ENCODE assay signal across 13 mouse cellular contexts in genomic region chr16:87716269-87716668, GRCm38 (mm10). TPM values are rescaled to one million over a fixed set of nuclear protein-coding genes. Genes with fewer than 3 reads are reported as not detected.
A peak's percentile ranks its signal among the peaks of the same experiment; 100 is the strongest.
DNase-seq lines count a peak whose midpoint lies in the region; ATAC-seq and TF ChIP-seq lines count a peak whose summit lies in the region.
"Had no signal": no experiment of that assay in that cellular context is flagged by ENCODE, and none has a peak within 500 bp of the region (broad histone marks: within the 10 kb centered on the region; RNA-seq: fewer than 3 reads in every experiment).

No protein-coding gene starts in this region.

- H3K27me3 ChIP-seq in heart, embryonic 10.5 days (ENCODE audit: insufficient read depth, poor library complexity, severe bottlenecking): no peaks in the 10 kb centered on the region
- no peaks in the 10 kb centered on the region for H3K27me3 ChIP-seq in stomach, embryonic 15.5 days (replicated peaks)
- no peaks in the 10 kb centered on the region for H3K27me3 ChIP-seq in stomach, postnatal 0 days (ENCODE audit: control insufficient read depth, insufficient read depth, low read length)
- no peaks in the 10 kb centered on the region for H3K27me3 ChIP-seq in lung, embryonic 16.5 days (ENCODE audit: control insufficient read depth, insufficient read depth, low read depth, low read length)
- no peaks in the 10 kb centered on the region for H3K27me3 ChIP-seq in thymus, adult 2 months (ENCODE audit: control insufficient read depth, insufficient read depth, low read length)
- H3K27me3 ChIP-seq: CH12.LX had no signal

- intact Hi-C loops in heart, postnatal 25 days (cut with DNase I): no loop called here

- no peak for TF ChIP-seq EP300 in stomach, postnatal 0 days (optimal IDR thresholded peaks at IDR 0.05)

- peaks cover 60% of the 10 kb centered on the region for H3K4me1 ChIP-seq in heart, embryonic 10.5 days
- 0 out of 2 replicates have a peak, but pooled peaks cover 4% of the 10 kb centered on the region for H3K4me1 ChIP-seq in stomach, embryonic 15.5 days
- peaks cover 5% of the 10 kb centered on the region; the same call in 1 of the 2 replicates for H3K4me1 ChIP-seq in stomach, postnatal 0 days (replicated peaks; ENCODE audit: control insufficient read depth, insufficient read depth)
- H3K4me1 ChIP-seq in lung, embryonic 16.5 days (replicated peaks; ENCODE audit: control insufficient read depth, insufficient read depth, low read length): peaks cover 17% of the 10 kb centered on the region; the same call in 1 of the 2 replicates
- H3K4me1 ChIP-seq in thymus, adult 2 months (replicated peaks; ENCODE audit: control insufficient read depth, insufficient read depth, low read length): peaks cover 43% of the 10 kb centered on the region

- no peaks in the 10 kb centered on the region for H3K9me3 ChIP-seq in heart, embryonic 10.5 days
- H3K9me3 ChIP-seq in stomach, embryonic 15.5 days: no peaks in the 10 kb centered on the region
- no peaks in the 10 kb centered on the region for H3K9me3 ChIP-seq in stomach, postnatal 0 days (ENCODE audit: control insufficient read depth, low read length)
- no peaks in the 10 kb centered on the region for H3K9me3 ChIP-seq in lung, embryonic 16.5 days (ENCODE audit: control insufficient read depth, low read length)

- H3K4me2 ChIP-seq in stomach, embryonic 15.5 days: no peak overlapping the region
- no peak overlapping the region for H3K4me2 ChIP-seq in stomach, postnatal 0 days (replicated peaks; ENCODE audit: low read depth)
- H3K4me2 ChIP-seq in lung, embryonic 16.5 days (ENCODE audit: low read depth, low read length): no peak overlapping the region
- H3K4me2 ChIP-seq: liver, embryonic 11.5 days had no signal

- no peak for ATAC-seq in stomach, embryonic 15.5 days (ENCODE audit: insufficient read depth, low FRiP score, low read depth)
- ATAC-seq in stomach, postnatal 0 days (ENCODE audit: low FRiP score, low TSS enrichment): no peak
- peak; percentile 89 for ATAC-seq in lung, embryonic 16.5 days (ENCODE audit: low read depth)
- ATAC-seq in frontal cortex, adult (ENCODE audit: low TSS enrichment): no peak

- no peak overlapping the region for H3K4me3 ChIP-seq in heart, embryonic 10.5 days
- H3K4me3 ChIP-seq in stomach, embryonic 15.5 days (replicated peaks): no peak overlapping the region
- H3K4me3 ChIP-seq in stomach, postnatal 0 days (ENCODE audit: low read depth, low read length): no peak overlapping the region
- H3K4me3 ChIP-seq in lung, embryonic 16.5 days (ENCODE audit: low read length): no peak overlapping the region
- H3K4me3 ChIP-seq in thymus, adult 2 months (ENCODE audit: control insufficient read depth, insufficient read depth, low read length): no peak overlapping the region

- peak; percentile 74 for DNase-seq in heart, embryonic 10.5 days (ENCODE audit: low spot score)
- DNase-seq in heart, postnatal 25 days (ENCODE audit: low spot score): no peak
- no peak for DNase-seq in stomach, postnatal 0 days (ENCODE audit: low spot score)
- no peak for DNase-seq in gastrocnemius, postnatal 4 days (ENCODE audit: low spot score in 2 of 2)
- DNase-seq in thymus, adult 2 months: no peak
- DNase-seq: gastrocnemius, postnatal 14 days; midbrain, embryonic 14.5 days had no signal

- H3K27ac ChIP-seq in heart, embryonic 10.5 days: no peak overlapping the region
- H3K27ac ChIP-seq in stomach, embryonic 15.5 days: peak overlapping the region; percentile 7; the same call in 1 of the 2 replicates
- no peak overlapping the region for H3K27ac ChIP-seq in stomach, postnatal 0 days (replicated peaks)
- H3K27ac ChIP-seq in lung, embryonic 16.5 days (ENCODE audit: low read length): no peak overlapping the region; the same call in 1 of the 2 replicates
- no peak overlapping the region for H3K27ac ChIP-seq in thymus, adult 2 months (ENCODE audit: control insufficient read depth, insufficient read depth, low read length)
- H3K27ac ChIP-seq: kidney, postnatal 0 days had no signal

- no peak for TF ChIP-seq POLR2A in thymus, adult 2 months (IDR thresholded peaks at IDR 0.05; ENCODE audit: control insufficient read depth, extremely low read depth, insufficient read depth, low read length, poor library complexity)

- H3K9ac ChIP-seq in stomach, embryonic 15.5 days: no peak overlapping the region
- no peak overlapping the region for H3K9ac ChIP-seq in stomach, postnatal 0 days (ENCODE audit: low read length)
- no peak overlapping the region for H3K9ac ChIP-seq in lung, embryonic 16.5 days (ENCODE audit: low read length)

- H3K36me3 ChIP-seq in heart, embryonic 10.5 days: peaks cover 16% of the 10 kb centered on the region
- H3K36me3 ChIP-seq in stomach, embryonic 15.5 days: peaks cover 15% of the 10 kb centered on the region; the same call in 1 of the 2 replicates
- H3K36me3 ChIP-seq in stomach, postnatal 0 days (ENCODE audit: control insufficient read depth, insufficient read depth, low read length): 0 out of 2 replicates have a peak, but pooled peaks cover 2% of the 10 kb centered on the region
- peaks cover 9% of the 10 kb centered on the region for H3K36me3 ChIP-seq in lung, embryonic 16.5 days (ENCODE audit: control insufficient read depth, insufficient read depth, low read length)
- H3K36me3 ChIP-seq in thymus, adult 2 months (ENCODE audit: control insufficient read depth, insufficient read depth, low read length): peaks cover 22% of the 10 kb centered on the region

- WGBS in heart, embryonic 10.5 days: 58% methylated on average over 11 of the region's 11 CpGs
- WGBS in stomach, embryonic 15.5 days: 67% methylated on average over 11 of the region's 11 CpGs
- 57% methylated on average over 11 of the region's 11 CpGs for WGBS in stomach, postnatal 0 days
- WGBS in lung, embryonic 16.5 days: 42% methylated on average over 11 of the region's 11 CpGs
- WGBS in thymus, adult 2 months: 66% methylated on average over 11 of the region's 11 CpGs

- TF ChIP-seq CTCF in stomach, postnatal 0 days (IDR thresholded peaks at IDR 0.05; ENCODE audit: low read depth): no peak
- TF ChIP-seq CTCF in thymus, adult 2 months (IDR thresholded peaks at IDR 0.05; ENCODE audit: borderline replicate concordance, control insufficient read depth, extremely low read depth, insufficient read depth, low read length, poor library complexity): no peak

RNA-seq across cellular contexts. Expression of gene Bach1, which starts 17.5 kb away (rescaled TPM):
- polyA plus RNA-seq in heart, embryonic 10.5 days (2016; fragmentation: Nextera tagmentation; extraction: Ambion mirVana): 8.5 and 9.4 TPM in 2 replicates
- total RNA-seq in heart, postnatal 25 days (2021): 10 to 100 TPM; 25.8 to 33.0 TPM
- 12.3 and 13.7 TPM in 2 replicates for polyA plus RNA-seq in stomach, embryonic 15.5 days (2015; fragmentation: Nextera tagmentation; extraction: Ambion mirVana)
- polyA plus RNA-seq in stomach, postnatal 0 days (2015; fragmentation: Nextera tagmentation; extraction: Ambion mirVana): 4.3 and 5.3 TPM in 2 replicates
- 7.8 and 8.8 TPM in 2 replicates for polyA plus RNA-seq in lung, embryonic 16.5 days (2015; fragmentation: Nextera tagmentation; extraction: Ambion mirVana)
- total RNA-seq in gastrocnemius, postnatal 4 days (2021): 10 to 100 TPM; 22.7 to 24.8 TPM
- polyA plus RNA-seq in thymus, adult 2 months (2012; rRNA removed): 40.2 and 45.4 TPM in 2 replicates
